Mouse (Mus musculus) CD4-positive helper T cell, adult 2 months (primary cell): ENCODE results near the gene Pard3b.

Source experiments
- DNase-seq: peaks from one replicate; pipeline ENCODE4 v3.0.0-alpha.2; 2012; ENCODE audit warnings: low read depth, missing footprints, low spot score

Gene Pard3b

GRCm38 (mm10) chr1:62632886-62633285 lies 994.3 kb downstream of the Pard3b start:
- DNase-seq: no peak

- DNase-seq: no peak
These were observed 996.6 kb downstream of the Pard3b start for GRCm38 (mm10) chr1:62635203-62635602.

- no peak for DNase-seq
These were observed 998.5 kb downstream of the Pard3b start for GRCm38 (mm10) chr1:62636906-62637673.

- peak; percentile 55 for DNase-seq
These were observed 1000.4 kb downstream of the Pard3b start for GRCm38 (mm10) chr1:62639012-62639411.

GRCm38 (mm10) chr1:62639440-62639839 lies 1000.8 kb downstream of the Pard3b start:
- DNase-seq: no peak

GRCm38 (mm10) chr1:62644631-62645278 lies 1006.1 kb downstream of the Pard3b start:
- DNase-seq: no peak

GRCm38 (mm10) chr1:62646812-62647211 lies 1008.2 kb downstream of the Pard3b start:
- no peak for DNase-seq

- no peak for DNase-seq
These were observed 1009.5 kb downstream of the Pard3b start for GRCm38 (mm10) chr1:62648116-62648515.

- no peak for DNase-seq
These were observed 1010.0 kb downstream of the Pard3b start for GRCm38 (mm10) chr1:62648591-62648990.

- no peak for DNase-seq
These were observed 1011.9 kb downstream of the Pard3b start for GRCm38 (mm10) chr1:62650491-62650890.

- DNase-seq: no peak
These were observed 1015.8 kb downstream of the Pard3b start for GRCm38 (mm10) chr1:62654436-62654835.

GRCm38 (mm10) chr1:62664960-62665645 lies 1026.5 kb downstream of the Pard3b start:
- no peak for DNase-seq

GRCm38 (mm10) chr1:62665771-62666730 lies 1027.4 kb downstream of the Pard3b start:
- DNase-seq: no peak

- no peak for DNase-seq
These were observed 1028.2 kb downstream of the Pard3b start for GRCm38 (mm10) chr1:62666780-62667179.

- DNase-seq: no peak
These were observed 1040.2 kb downstream of the Pard3b start for GRCm38 (mm10) chr1:62678611-62679344.

GRCm38 (mm10) chr1:62679466-62679865 lies 1040.8 kb downstream of the Pard3b start:
- no peak for DNase-seq

- no peak for DNase-seq
These were observed 1044.1 kb downstream of the Pard3b start for GRCm38 (mm10) chr1:62682456-62683385.

- DNase-seq: no peak
These were observed 1044.9 kb downstream of the Pard3b start for GRCm38 (mm10) chr1:62683498-62683897.

- DNase-seq: no peak
These were observed 1048.9 kb downstream of the Pard3b start for GRCm38 (mm10) chr1:62687511-62687910.

GRCm38 (mm10) chr1:62691175-62691574 lies 1052.6 kb downstream of the Pard3b start:
- no peak for DNase-seq
